Mouse (Mus musculus): ENCODE measurements around the gene Rfc4. TPM values are rescaled to one million over a fixed set of nuclear protein-coding genes. Genes with fewer than 3 reads are reported as not detected.

Rfc4 gene
- polyA plus RNA-seq, 1 experiment, result 18.9 TPM

GRCm38 (mm10) chr16:23144326-23144725 lies 16.8 kb upstream of the Rfc4 start:
- no peaks in the 10 kb centered on the region for H3K79me2 ChIP-seq (ENCODE audit: control insufficient read depth, insufficient read depth)
- no peak overlapping the region for H3ac ChIP-seq (ENCODE audit: control insufficient read depth, insufficient read length)

GRCm38 (mm10) chr16:23140911-23141310 lies 13.4 kb upstream of the Rfc4 start:
- peaks cover 3% of the 10 kb centered on the region for H3K27me3 ChIP-seq (ENCODE audit: control insufficient read depth, insufficient read depth, insufficient read length)
- TF ChIP-seq REST (IDR thresholded peaks at IDR 0.05; ENCODE audit: insufficient read depth, insufficient read length) (no peak), E2F4 (IDR thresholded peaks at IDR 0.05; ENCODE audit: insufficient read depth) (no peak), MYOD1 (IDR thresholded peaks at IDR 0.05; ENCODE audit: control insufficient read depth in 1 of 3, insufficient read length in 2 of 3, low read depth in 2 of 3) (no peak), SRF (IDR thresholded peaks at IDR 0.05; ENCODE audit: control insufficient read depth, insufficient read length, low read depth) (no peak), TCF3 (IDR thresholded peaks at IDR 0.05; ENCODE audit: insufficient read length, low read depth) (no peak), POLR2AphosphoS2 (IDR thresholded peaks at IDR 0.05; ENCODE audit: insufficient read length, low read depth) (no peak), CEBPB (IDR thresholded peaks at IDR 0.05; ENCODE audit: insufficient read depth, poor library complexity, severe bottlenecking) (no peak), POLR2A (IDR thresholded peaks at IDR 0.05; ENCODE audit: insufficient read length, low read depth) (no peak), TCF12 (IDR thresholded peaks at IDR 0.05; ENCODE audit: insufficient read depth, poor library complexity, severe bottlenecking) (no peak), MYOG (IDR thresholded peaks at IDR 0.05; ENCODE audit: control insufficient read depth in 1 of 3, insufficient read depth in 1 of 3, insufficient read length in 2 of 3, low read depth in 2 of 3) (no peak)
- no peak overlapping the region for H3K4me2 ChIP-seq (ENCODE audit: low read depth)
- H3K79me2 ChIP-seq (ENCODE audit: control insufficient read depth, insufficient read depth), result no peaks in the 10 kb centered on the region
- no peaks in the 10 kb centered on the region for H3K36me3 ChIP-seq (ENCODE audit: control insufficient read depth, insufficient read depth)
- no peak overlapping the region for H3ac ChIP-seq (ENCODE audit: control insufficient read depth, insufficient read length)
- H3K4me3 ChIP-seq, result no peak overlapping the region

More at GRCm38 (mm10) chr16:23144326-23144725, 16.8 kb upstream of the Rfc4 start:
- no peaks in the 10 kb centered on the region for H3K36me3 ChIP-seq (ENCODE audit: control insufficient read depth, insufficient read depth)
- no peak overlapping the region for H3K4me2 ChIP-seq (ENCODE audit: low read depth)
- no peak overlapping the region for H3K4me3 ChIP-seq
- H3K27me3 ChIP-seq (ENCODE audit: control insufficient read depth, insufficient read depth, insufficient read length), result peaks cover 3% of the 10 kb centered on the region
- no peak for TF ChIP-seq MYOG (IDR thresholded peaks at IDR 0.05; ENCODE audit: control insufficient read depth in 1 of 3, insufficient read depth in 1 of 3, insufficient read length in 2 of 3, low read depth in 2 of 3)
- TF ChIP-seq POLR2AphosphoS2 (IDR thresholded peaks at IDR 0.05; ENCODE audit: insufficient read length, low read depth), result no peak
- no peak for TF ChIP-seq TCF12 (IDR thresholded peaks at IDR 0.05; ENCODE audit: insufficient read depth, poor library complexity, severe bottlenecking)
- no peak for TF ChIP-seq REST (IDR thresholded peaks at IDR 0.05; ENCODE audit: insufficient read depth, insufficient read length)
- peak; percentile 90 for TF ChIP-seq CEBPB (IDR thresholded peaks at IDR 0.05; ENCODE audit: insufficient read depth, poor library complexity, severe bottlenecking)

GRCm38 (mm10) chr16:23136406-23136970 lies 9.0 kb upstream of the Rfc4 start:
- no peak for TF ChIP-seq MAX (IDR thresholded peaks at IDR 0.05; ENCODE audit: low read depth)
- no peak for TF ChIP-seq TCF3 (IDR thresholded peaks at IDR 0.05; ENCODE audit: insufficient read length, low read depth)
- 0 out of 2 replicates have a peak, but pooled peaks have one; percentile 55 for TF ChIP-seq CEBPB (IDR thresholded peaks at IDR 0.05; ENCODE audit: insufficient read depth, poor library complexity, severe bottlenecking)
- TF ChIP-seq POLR2AphosphoS2 (IDR thresholded peaks at IDR 0.05; ENCODE audit: insufficient read length, low read depth), result no peak
- no peak for TF ChIP-seq REST (IDR thresholded peaks at IDR 0.05; ENCODE audit: insufficient read depth, insufficient read length)
- no peak for TF ChIP-seq USF1 (IDR thresholded peaks at IDR 0.05; ENCODE audit: low read depth)
- TF ChIP-seq SRF (IDR thresholded peaks at IDR 0.05; ENCODE audit: control insufficient read depth, insufficient read length, low read depth), result no peak
- no peak for TF ChIP-seq E2F4 (IDR thresholded peaks at IDR 0.05; ENCODE audit: insufficient read depth)
- Histone ChIP-seq H3K79me2 (ENCODE audit: control insufficient read depth, insufficient read depth) (no peaks in the 10 kb centered on the region), H3K27me3 (ENCODE audit: control insufficient read depth, insufficient read depth, insufficient read length) (peaks cover 3% of the 10 kb centered on the region), H3K36me3 (ENCODE audit: control insufficient read depth, insufficient read depth) (no peaks in the 10 kb centered on the region), H3K4me2 (ENCODE audit: low read depth) (peak overlapping the region; percentile 57), H3ac (ENCODE audit: control insufficient read depth, insufficient read length) (no peak overlapping the region), H3K4me3 (no peak overlapping the region)

GRCm38 (mm10) chr16:23135421-23136149 lies 8.0 kb upstream of the Rfc4 start:
- no peak overlapping the region for H3K4me3 ChIP-seq
- peaks cover 3% of the 10 kb centered on the region for H3K27me3 ChIP-seq (ENCODE audit: control insufficient read depth, insufficient read depth, insufficient read length)
- peak overlapping the region; percentile 49 for H3K4me2 ChIP-seq (ENCODE audit: low read depth)
- TF ChIP-seq E2F4 (IDR thresholded peaks at IDR 0.05; ENCODE audit: insufficient read depth), result no peak
- TF ChIP-seq TCF3 (IDR thresholded peaks at IDR 0.05; ENCODE audit: insufficient read length, low read depth), result no peak
- TF ChIP-seq MYOG (IDR thresholded peaks at IDR 0.05; ENCODE audit: control insufficient read depth in 1 of 3, insufficient read depth in 1 of 3, insufficient read length in 2 of 3, low read depth in 2 of 3), result no peak
- no peak for TF ChIP-seq USF1 (IDR thresholded peaks at IDR 0.05; ENCODE audit: low read depth)
- TF ChIP-seq POLR2A (IDR thresholded peaks at IDR 0.05; ENCODE audit: insufficient read length, low read depth), result no peak
- no peak for TF ChIP-seq SRF (IDR thresholded peaks at IDR 0.05; ENCODE audit: control insufficient read depth, insufficient read length, low read depth)
- no peak for TF ChIP-seq REST (IDR thresholded peaks at IDR 0.05; ENCODE audit: insufficient read depth, insufficient read length)
- TF ChIP-seq POLR2AphosphoS2 (IDR thresholded peaks at IDR 0.05; ENCODE audit: insufficient read length, low read depth), result no peak
- TF ChIP-seq TCF12 (IDR thresholded peaks at IDR 0.05; ENCODE audit: insufficient read depth, poor library complexity, severe bottlenecking), result no peak
- TF ChIP-seq MAX (IDR thresholded peaks at IDR 0.05; ENCODE audit: low read depth), result no peak
- no peak for TF ChIP-seq MYOD1 (IDR thresholded peaks at IDR 0.05; ENCODE audit: control insufficient read depth in 1 of 3, insufficient read length in 2 of 3, low read depth in 2 of 3)
- no peaks in the 10 kb centered on the region for H3K36me3 ChIP-seq (ENCODE audit: control insufficient read depth, insufficient read depth)
- no peak overlapping the region for H3ac ChIP-seq (ENCODE audit: control insufficient read depth, insufficient read length)
- H3K79me2 ChIP-seq (ENCODE audit: control insufficient read depth, insufficient read depth), result no peaks in the 10 kb centered on the region

All from myocyte (in vitro differentiated cells).